Mouse (Mus musculus) myocyte (in vitro differentiated cells): ENCODE data around the gene Sectm1b.

Experiments
- POLR2A ChIP-seq: IDR thresholded peaks from one replicate; pipeline ENCODE4 v1.6.1; 2011; ENCODE audit warnings: low read depth, mild to moderate bottlenecking, control low read depth, moderate library complexity; ENCODE audit not compliant: insufficient read length
- TCF12 ChIP-seq: IDR thresholded peaks from one replicate; pipeline ENCODE4 v1.6.1; 2011; ENCODE audit warnings: mild to moderate bottlenecking, control low read depth; ENCODE audit not compliant: poor library complexity, insufficient read depth, severe bottlenecking

GRCm38 (mm10) chr11:121049840-121050239 lies 13.5 kb downstream of the Sectm1b start:
- TF ChIP-seq TCF12: no peak
- no peak for TF ChIP-seq POLR2A
